Mouse (Mus musculus): ENCODE data around the gene Coq4.

Coq4 gene

GRCm38 (mm10) chr2:29802075-29802826, 15.0 kb downstream of the Coq4 start, which contains the start of gene Slc27a4:
Gene Slc27a4, plus strand, starts transcription at chr2:29802634.
- DNase-seq = peak; percentile 100

- no peak for DNase-seq
Observed at GRCm38 (mm10) chr2:29802827-29803201, 15.5 kb downstream of the Coq4 start.

DNA sequence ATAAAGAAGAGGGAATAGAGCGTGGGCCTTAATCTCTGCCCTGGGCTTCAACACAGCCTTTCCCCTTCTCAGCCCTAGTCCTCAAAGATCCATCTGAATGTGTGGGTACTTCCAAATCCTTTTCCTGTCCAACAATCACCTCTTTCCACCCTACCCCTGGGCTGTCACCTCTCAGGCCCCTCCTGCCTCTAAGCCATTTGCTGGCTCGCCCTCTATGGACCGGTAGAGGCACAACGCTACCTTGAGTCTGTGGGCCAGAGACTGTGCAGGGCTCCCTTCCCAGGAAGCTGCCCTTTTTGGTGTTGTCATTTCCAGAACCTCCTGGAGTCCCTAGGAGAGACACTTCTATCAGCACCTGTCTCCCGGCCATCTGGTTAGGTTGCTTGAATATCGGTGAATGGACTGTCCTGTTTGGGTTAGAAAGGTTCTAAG, 16.1 kb downstream of the Coq4 start:
- DNase-seq = no peak

- peak; percentile 89 for DNase-seq
Observed at GRCm38 (mm10) chr2:29815678-29816371, 28.5 kb downstream of the Coq4 start.

DNA sequence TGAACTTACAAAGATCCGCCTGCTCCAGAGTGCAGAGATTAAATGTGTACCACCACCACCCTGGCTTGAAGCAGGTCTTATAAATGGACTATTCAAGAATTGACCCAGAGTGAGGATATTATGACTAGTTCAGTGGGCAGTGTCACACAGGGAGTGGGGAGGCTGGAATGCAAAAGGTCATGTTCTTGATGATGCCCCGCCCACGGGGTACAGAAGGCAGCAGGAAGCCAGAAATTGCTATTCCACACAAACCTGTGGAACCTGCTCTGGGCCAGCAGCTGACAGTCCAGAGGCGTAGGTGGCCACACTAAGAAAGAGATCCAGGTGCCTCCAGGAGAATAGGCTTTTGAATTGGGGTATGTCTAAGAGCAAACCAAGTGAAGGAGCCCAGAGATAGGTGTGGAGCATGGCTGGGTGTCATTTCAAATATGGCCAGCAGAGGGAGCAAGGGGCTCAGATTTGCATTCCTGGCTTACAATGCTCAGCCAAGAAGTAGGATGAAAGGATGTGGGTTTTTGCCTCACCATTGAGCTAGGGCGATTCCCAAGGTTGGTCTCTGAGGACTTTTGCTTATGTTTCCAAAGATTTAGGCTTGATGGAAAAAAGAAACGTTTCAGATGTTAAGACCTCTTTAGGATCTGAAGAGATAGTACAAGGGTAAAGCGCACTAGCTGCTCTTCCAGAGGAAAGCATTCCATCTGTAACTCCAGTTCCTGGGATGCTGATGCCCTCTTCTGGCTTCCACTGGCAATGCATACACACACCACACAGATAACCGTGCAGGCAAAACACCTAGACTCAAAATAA, 30.3 kb downstream of the Coq4 start:
- peak; percentile 97 for DNase-seq

GRCm38 (mm10) chr2:29819363-29819762, 32.1 kb downstream of the Coq4 start:
- no peak for DNase-seq

- peak; percentile 98 for DNase-seq
Observed at GRCm38 (mm10) chr2:29820025-29820817, 32.9 kb downstream of the Coq4 start, which contains the start of gene Urm1. Gene Urm1, plus strand, starts transcription at chr2:29820075.

- DNase-seq = no peak
Observed at GRCm38 (mm10) chr2:29826318-29826925, 39.1 kb downstream of the Coq4 start.

DNA sequence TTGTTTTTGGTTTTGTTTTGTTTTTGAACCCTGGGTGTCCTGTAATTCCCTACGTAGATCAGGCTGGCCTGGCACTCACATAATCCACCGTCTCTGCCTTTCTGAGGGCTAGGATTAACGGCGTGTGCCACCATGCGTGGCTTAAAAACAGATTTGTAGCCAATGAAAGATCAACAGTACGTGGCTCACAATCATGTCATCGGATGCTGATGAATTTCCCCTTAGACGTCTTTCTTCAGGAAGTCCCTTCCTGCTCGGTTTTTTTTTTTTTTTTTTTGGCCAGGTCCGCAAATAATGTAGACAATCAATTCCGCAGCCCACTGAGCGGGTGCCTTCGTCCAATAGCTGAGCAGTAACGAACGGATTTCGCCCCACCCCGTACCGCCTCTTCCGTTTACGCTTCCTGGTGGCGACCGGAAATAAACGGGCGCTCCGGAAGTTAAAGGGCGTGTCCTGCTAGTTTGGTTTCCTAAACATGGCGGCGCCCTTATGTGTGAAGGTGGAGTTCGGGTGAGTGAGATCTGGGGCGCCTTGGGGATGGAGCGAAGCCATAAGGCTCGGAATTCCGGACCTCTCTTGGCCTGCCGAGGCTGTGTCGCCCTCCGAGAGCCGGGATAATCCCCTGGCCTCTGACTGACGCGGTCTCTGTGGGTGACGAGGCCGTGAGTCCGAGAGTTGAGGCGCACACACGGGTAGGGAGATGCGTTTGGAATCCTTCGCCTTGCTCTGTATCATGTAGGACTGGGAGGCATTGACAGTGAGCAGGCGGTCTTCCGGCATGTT, 39.8 kb downstream of the Coq4 start:
- DNase-seq = peak; percentile 100

GRCm38 (mm10) chr2:29827709-29828024, 40.4 kb downstream of the Coq4 start:
- DNase-seq = no peak

- no peak for DNase-seq
Observed at GRCm38 (mm10) chr2:29831106-29831505, 43.8 kb downstream of the Coq4 start.

DNA sequence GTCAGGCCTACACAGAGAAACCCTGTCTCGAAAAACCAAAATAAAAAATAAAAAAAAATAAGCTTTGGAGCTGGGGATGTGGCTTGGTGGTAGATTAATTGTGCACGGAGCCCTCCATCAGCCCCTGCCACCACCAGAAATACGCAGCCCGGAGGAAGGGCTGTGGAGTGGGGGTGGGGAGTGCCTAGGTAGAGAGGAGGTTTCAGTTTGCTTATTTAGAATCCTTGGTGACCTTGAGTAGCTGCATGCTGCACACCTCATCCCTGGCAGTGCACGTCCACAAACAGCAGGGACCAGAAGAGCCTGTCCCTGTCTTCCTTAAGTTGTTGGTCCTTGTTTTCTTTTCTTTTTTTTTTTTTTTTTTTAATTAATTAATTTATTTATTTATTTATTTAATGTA, 46.5 kb downstream of the Coq4 start:
- no peak for DNase-seq

DNA sequence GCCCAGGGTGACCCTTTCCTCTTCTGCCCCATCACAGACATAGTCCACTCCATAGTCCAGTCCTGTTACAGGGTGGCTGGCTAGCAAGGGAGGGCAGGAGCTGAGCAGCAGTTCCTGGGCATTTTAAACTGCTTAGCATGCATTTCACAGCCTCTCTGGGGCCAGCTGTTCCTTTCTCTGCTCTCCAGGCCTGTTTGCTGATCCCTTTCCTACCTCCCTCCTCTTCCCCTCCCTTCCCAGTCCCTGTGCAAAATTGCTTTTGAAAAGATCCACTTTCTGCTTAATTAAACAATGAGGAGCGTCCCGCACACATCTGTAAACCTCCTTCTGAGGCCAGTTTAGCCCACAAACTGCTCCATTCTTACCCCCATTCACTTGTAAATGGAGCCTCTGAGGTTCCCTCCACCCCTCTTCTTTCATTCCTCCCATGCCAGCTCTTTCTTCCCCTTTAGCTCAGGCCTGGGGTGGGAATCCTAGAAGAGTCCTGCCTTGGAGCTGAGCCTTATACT, 48.2 kb downstream of the Coq4 start:
- DNase-seq = no peak

GRCm38 (mm10) chr2:29839460-29839859, 52.2 kb downstream of the Coq4 start:
- DNase-seq = no peak

- no peak for DNase-seq
Observed at GRCm38 (mm10) chr2:29843231-29844105, 56.2 kb downstream of the Coq4 start.

DNA sequence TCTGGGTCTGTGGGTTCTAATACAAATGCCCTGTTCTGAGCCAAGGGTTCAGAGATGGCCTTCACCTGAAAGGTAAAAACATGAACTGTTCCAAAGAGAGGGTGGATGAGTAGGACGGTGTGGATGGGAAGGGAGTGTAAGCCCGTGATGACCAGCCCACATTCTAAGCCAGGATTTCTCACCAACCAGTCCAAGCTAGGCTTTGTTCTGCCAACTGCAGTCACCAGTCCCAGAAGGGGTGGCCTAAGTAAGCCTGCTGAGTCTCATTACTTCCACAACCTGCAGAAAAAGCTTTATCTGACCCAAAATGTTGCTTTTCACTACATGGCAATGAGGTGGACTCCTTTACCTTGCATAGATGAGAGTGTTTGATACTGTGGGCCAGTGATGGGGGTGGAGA, 56.8 kb downstream of the Coq4 start:
- DNase-seq = no peak

DNA sequence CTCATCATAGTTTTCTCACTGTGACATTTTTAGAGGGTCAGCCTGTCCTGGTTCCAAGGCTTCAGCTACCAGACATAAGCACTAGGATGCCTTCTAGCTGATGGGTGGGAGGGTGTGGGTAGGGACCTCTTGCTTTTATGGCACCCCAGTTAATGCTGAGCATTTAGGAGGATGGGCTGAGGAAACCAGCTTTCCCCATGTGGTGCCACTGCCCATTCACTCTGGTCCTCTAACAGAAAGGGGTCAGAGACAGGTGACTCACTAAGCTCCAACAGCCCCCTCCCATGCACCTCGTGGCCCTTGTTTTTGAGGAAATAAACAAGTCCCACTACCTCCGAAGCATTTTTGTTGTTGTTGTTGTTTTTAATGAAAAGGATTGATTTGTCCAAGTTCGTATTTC, 57.4 kb downstream of the Coq4 start:
- DNase-seq = no peak

DNA sequence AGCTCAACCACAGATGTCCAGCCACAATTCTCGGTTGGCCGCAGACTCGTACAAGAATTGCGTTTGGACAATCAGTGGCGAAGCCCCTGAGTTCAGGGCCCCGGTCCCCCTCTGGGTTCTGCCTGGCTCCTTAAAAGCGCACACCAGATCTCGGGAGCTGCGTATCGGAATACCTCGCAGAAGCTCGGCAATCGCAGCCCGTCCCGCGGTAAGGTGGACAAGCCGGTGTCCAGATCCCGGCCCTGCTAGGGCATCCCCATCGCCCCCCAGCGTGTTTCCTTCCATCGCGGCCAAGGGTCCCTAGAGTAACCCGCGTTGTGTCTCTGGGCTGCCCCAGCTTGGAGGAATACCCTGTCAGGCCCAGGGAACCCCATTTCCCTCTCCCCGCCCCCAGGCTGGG, 58.3 kb downstream of the Coq4 start:
- no peak for DNase-seq

- no peak for DNase-seq
Observed at GRCm38 (mm10) chr2:29846061-29846853, 59.0 kb downstream of the Coq4 start.
